Mouse (Mus musculus) liver, postnatal 0 days (tissue): Measurements from ENCODE around the gene Dnaaf1.

Experiments
- CTCF ChIP-seq: sonication (generic); IDR thresholded peaks from 2 replicates; pipeline ENCODE4 v1.5.1; 2016; ENCODE audit warnings: antibody characterized with exemption, low read depth
- EP300 ChIP-seq: IDR thresholded peaks from 2 replicates; pipeline ENCODE4 v1.6.1; 2016; ENCODE audit warnings: antibody characterized with exemption, low read depth, mild to moderate bottlenecking

DNA sequence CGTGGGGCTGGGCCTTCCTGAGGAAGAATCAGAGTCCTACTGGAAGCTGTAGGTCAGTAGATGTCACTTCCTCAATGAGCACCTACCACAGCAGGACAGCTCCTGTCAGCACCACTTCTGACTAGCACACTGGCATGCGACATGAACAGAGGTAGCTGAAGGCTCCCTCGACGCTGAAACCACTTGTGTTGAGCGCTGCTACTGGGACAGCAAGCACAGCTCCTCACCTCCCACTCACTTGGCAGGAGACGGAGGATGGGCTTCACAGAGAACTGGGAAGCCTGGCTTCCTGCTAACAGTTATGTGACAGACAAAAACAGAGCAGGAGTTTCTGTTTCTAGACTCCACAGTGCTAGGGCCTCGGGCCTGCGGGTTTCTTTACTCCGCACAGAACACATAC lies 43.1 kb upstream of the Dnaaf1 start:
- TF ChIP-seq CTCF, result no peak
- TF ChIP-seq EP300, result no peak
